Comparison of ENCODE assay signal across 14 mouse cellular contexts in genomic region chr5:72972934-72973333, GRCm38 (mm10). TPM values are rescaled to one million over a fixed set of nuclear protein-coding genes. Genes with fewer than 3 reads are reported as not detected.
A peak's percentile ranks its signal among the peaks of the same experiment; 100 is the strongest.
DNase-seq lines count a peak whose midpoint lies in the region; ATAC-seq lines count a peak whose summit lies in the region.
"Had no signal": no experiment of that assay in that cellular context is flagged by ENCODE, and none has a peak within 500 bp of the region (broad histone marks: within the 10 kb centered on the region; RNA-seq: fewer than 3 reads in every experiment).

No protein-coding gene starts in this region.

- H3K9me3 ChIP-seq in heart, embryonic 13.5 days = no peaks in the 10 kb centered on the region
- H3K9me3 ChIP-seq in midbrain, embryonic 11.5 days (ENCODE audit: control insufficient read depth, low read length) = no peaks in the 10 kb centered on the region
- H3K9me3 ChIP-seq: megakaryocyte, embryonic 14.5 days had no signal

- peaks cover 11% of the 10 kb centered on the region for H3K4me1 ChIP-seq in heart, embryonic 13.5 days
- peaks cover 2% of the 10 kb centered on the region; the same call in 1 of the 2 replicates for H3K4me1 ChIP-seq in midbrain, embryonic 11.5 days (ENCODE audit: control insufficient read depth, insufficient read depth, low read length)

- intact Hi-C loops in heart, postnatal 36 days (cut with DNase I) = no loop called here

- no peak for DNase-seq in heart, postnatal 36 days
- peak; percentile 8 for DNase-seq in lung, postnatal 36 days
- DNase-seq in lung, postnatal 14 days = no peak
- no peak for DNase-seq in midbrain, embryonic 11.5 days (ENCODE audit: low spot score, missing footprints)
- DNase-seq in right cerebral cortex, adult 18-20 months = no peak
- no peak for DNase-seq in thymus, postnatal 36 days
- DNase-seq: kidney, adult 8-10 months; spleen, adult 18-20 months had no signal

- H3K27me3 ChIP-seq in heart, embryonic 13.5 days (replicated peaks) = no peaks in the 10 kb centered on the region
- no peaks in the 10 kb centered on the region for H3K27me3 ChIP-seq in midbrain, embryonic 11.5 days (ENCODE audit: control insufficient read depth, insufficient read depth, low read length)
- H3K27me3 ChIP-seq: megakaryocyte, embryonic 14.5 days had no signal

- H3K4me2 ChIP-seq in heart, embryonic 13.5 days = no peak overlapping the region
- H3K4me2 ChIP-seq in midbrain, embryonic 11.5 days = no peak overlapping the region
- H3K4me2 ChIP-seq: heart, embryonic 11.5 days had no signal

- WGBS in heart, embryonic 13.5 days = 62% methylated on average over 5 of the region's 5 CpGs
- WGBS in midbrain, embryonic 11.5 days = 38% methylated on average over 5 of the region's 5 CpGs

- H3K27ac ChIP-seq in heart, embryonic 13.5 days (replicated peaks) = peak overlapping the region; percentile 28; the same call in 1 of the 2 replicates
- H3K27ac ChIP-seq in midbrain, embryonic 11.5 days (ENCODE audit: low read depth, low read length) = no peak overlapping the region

- no peak overlapping the region for H3K4me3 ChIP-seq in heart, embryonic 13.5 days
- H3K4me3 ChIP-seq in midbrain, embryonic 11.5 days (ENCODE audit: low read depth, low read length) = no peak overlapping the region
- H3K4me3 ChIP-seq: megakaryocyte, embryonic 14.5 days had no signal

- no peak for ATAC-seq in heart, embryonic 13.5 days (ENCODE audit: extremely low read depth, insufficient number of reproducible peaks, low FRiP score, low TSS enrichment)
- 0 out of 2 replicates have a peak, but pooled peaks have one; percentile 74 for ATAC-seq in midbrain, embryonic 11.5 days (ENCODE audit: low FRiP score)

- H3K36me3 ChIP-seq in heart, embryonic 13.5 days = peaks cover 86% of the 10 kb centered on the region
- H3K36me3 ChIP-seq in midbrain, embryonic 11.5 days (ENCODE audit: control insufficient read depth, insufficient read depth, low read length) = peaks cover 2% of the 10 kb centered on the region; the same call in 1 of the 2 replicates

- no peak overlapping the region for H3K9ac ChIP-seq in heart, embryonic 13.5 days
- H3K9ac ChIP-seq in midbrain, embryonic 11.5 days (ENCODE audit: low read length) = 0 out of 2 replicates have a peak overlapping the region, but pooled peaks have one; percentile 13

RNA-seq across cellular contexts. Expression of gene Gm10135, which starts 1.6 kb away (rescaled TPM):
- polyA plus RNA-seq in heart, embryonic 13.5 days (2015; fragmentation: Nextera tagmentation; extraction: Ambion mirVana) = not detected in 2 replicates
- not detected for total RNA-seq in heart, postnatal 36 days (2021)
- polyA plus RNA-seq in midbrain, embryonic 11.5 days (2014; fragmentation: Nextera tagmentation; extraction: Ambion mirVana) = not detected in 2 replicates
- total RNA-seq: layer of hippocampus, postnatal 10 days had no signal
- polyA plus RNA-seq: embryonic facial prominence, embryonic 11.5 days; heart, embryonic 11.5 days; limb, embryonic 14.5 days had no signal

RNA-seq across cellular contexts. Expression of gene Slc10a4, which starts 33.7 kb away (rescaled TPM):
- 0.38 and 1.6 TPM in 2 replicates for polyA plus RNA-seq in heart, embryonic 13.5 days (2015; fragmentation: Nextera tagmentation; extraction: Ambion mirVana)
- total RNA-seq in heart, postnatal 36 days (2021) = under 1 TPM in 1 of 2 experiments, not detected in 1; 0.28 TPM
- polyA plus RNA-seq in midbrain, embryonic 11.5 days (2014; fragmentation: Nextera tagmentation; extraction: Ambion mirVana) = 8.3 and 9.0 TPM in 2 replicates

RNA-seq across cellular contexts. Expression of gene Slain2, which starts 58.8 kb away (rescaled TPM):
- 17.0 and 18.1 TPM in 2 replicates for polyA plus RNA-seq in heart, embryonic 13.5 days (2015; fragmentation: Nextera tagmentation; extraction: Ambion mirVana)
- total RNA-seq in heart, postnatal 36 days (2021) = 100 to 1,000 TPM; 145 to 163 TPM
- 27.5 and 28.2 TPM in 2 replicates for polyA plus RNA-seq in midbrain, embryonic 11.5 days (2014; fragmentation: Nextera tagmentation; extraction: Ambion mirVana)
